Mouse (Mus musculus) liver, embryonic 15.5 days (tissue): ENCODE data around the gene Klrb1b. TPM values are rescaled to one million over a fixed set of nuclear protein-coding genes. Genes with fewer than 3 reads are reported as not detected.
"Not testable (repeated sequence)": the region's sequence is repeated elsewhere in the genome, so short reads cannot be mapped to it uniquely, and the experiment has no call there.

Experiments
- ATAC-seq: fragments of 200-750 bp; cut with Nextera tagmentation; 2 replicates; pipeline ENCODE4 v1.8.0; 2017; ENCODE audit warnings: moderate number of reproducible peaks, mild to moderate bottlenecking, moderate library complexity; ENCODE audit not compliant: insufficient read depth
- H3K27ac ChIP-seq: fragments of 300-500 bp; sonication (generic); replicated peaks from 2 replicates; pipeline ENCODE4 v1.5.1; 2015; ENCODE audit warnings: mild to moderate bottlenecking, inconsistent platforms
- H3K27me3 ChIP-seq: fragments of 300-500 bp; sonication (generic); 2 replicates; pipeline ENCODE4 v1.6.1; 2015; ENCODE audit warnings: mild to moderate bottlenecking, inconsistent platforms
- H3K36me3 ChIP-seq: fragments of 300-500 bp; sonication (generic); replicated peaks from 2 replicates; pipeline ENCODE4 v1.6.1; 2015; ENCODE audit warnings: moderate library complexity, mild to moderate bottlenecking, inconsistent platforms
- H3K4me1 ChIP-seq: fragments of 300-500 bp; sonication (generic); replicated peaks from 2 replicates; pipeline ENCODE4 v1.6.1; 2015; ENCODE audit warnings: inconsistent platforms
- H3K4me2 ChIP-seq: fragments of 300-500 bp; sonication (generic); 2 replicates; pipeline ENCODE4 v1.6.1; 2015; ENCODE audit warnings: moderate library complexity, mild to moderate bottlenecking, inconsistent platforms
- H3K4me3 ChIP-seq: fragments of 300-500 bp; sonication (generic); replicated peaks from 2 replicates; pipeline ENCODE4 v1.5.1; 2015; ENCODE audit warnings: mild to moderate bottlenecking, inconsistent platforms
- H3K9ac ChIP-seq: fragments of 300-500 bp; sonication (generic); 2 replicates; pipeline ENCODE4 v1.6.1; 2015; ENCODE audit warnings: moderate library complexity, mild to moderate bottlenecking, inconsistent platforms
- H3K9me3 ChIP-seq: fragments of 300-500 bp; sonication (generic); replicated peaks from 2 replicates; pipeline ENCODE4 v1.6.1; 2016; ENCODE audit warnings: inconsistent platforms
- WGBS: fragments of 180-500 bp; shearing (Covaris S2); methylation state at CpG from one replicate; pipeline ENCODE4 v1.1.7; 2015; ENCODE audit warnings: mixed read lengths; ENCODE audit not compliant: insufficient replicate concordance; 5-methylcytosine and 5-hydroxymethylcytosine counted together
- polyA plus RNA-seq: library from polyadenylated mRNA; unstranded; fragments of >200 nt; fragmentation: Nextera tagmentation; extraction: Ambion mirVana; gene quantifications from 2 replicates; pipeline ENCODE4 v1.2.1, GENCODE M21; 2015

Gene Klrb1b
- polyA plus RNA-seq, 1 experiment from 2014 or later: 0.23 TPM

GRCm38 (mm10) chr6:128826781-128827180 lies 650 bp upstream of the Klrb1b start:
- no peaks in the 10 kb centered on the region for H3K27me3 ChIP-seq
- H3K27ac ChIP-seq: no peak overlapping the region
- H3K4me3 ChIP-seq: no peak overlapping the region
- no peaks in the 10 kb centered on the region for H3K36me3 ChIP-seq
- no peaks in the 10 kb centered on the region for H3K4me1 ChIP-seq
- no peaks in the 10 kb centered on the region for H3K9me3 ChIP-seq
- WGBS: 48% methylated on average over 3 of the region's 3 CpGs
- H3K4me2 ChIP-seq: no peak overlapping the region
- no peak overlapping the region for H3K9ac ChIP-seq
- ATAC-seq: no peak

GRCm38 (mm10) chr6:128818083-128818802 lies 7.9 kb downstream of the Klrb1b start:
- Histone ChIP-seq H3K36me3 (no peaks in the 10 kb centered on the region), H3K27ac (no peak overlapping the region), H3K9ac (no peak overlapping the region), H3K4me2 (no peak overlapping the region), H3K9me3 (no peaks in the 10 kb centered on the region), H3K4me3 (no peak overlapping the region), H3K4me1 (no peaks in the 10 kb centered on the region), H3K27me3 (0 out of 2 replicates have a peak, but pooled peaks cover 5% of the 10 kb centered on the region)
- no peak for ATAC-seq
- WGBS: 69% methylated on average over 4 of the region's 4 CpGs

- Histone ChIP-seq H3K36me3 (no peaks in the 10 kb centered on the region), H3K4me2 (no peak overlapping the region), H3K4me1 (0 out of 2 replicates have a peak, but pooled peaks cover under 1% of the 10 kb centered on the region), H3K27ac (no peak overlapping the region), H3K9me3 (no peaks in the 10 kb centered on the region), H3K4me3 (no peak overlapping the region), H3K27me3 (no peaks in the 10 kb centered on the region), H3K9ac (no peak overlapping the region)
- WGBS: 70% methylated on average over 5 of the region's 5 CpGs
- ATAC-seq: no peak
These were observed 17.6 kb downstream of the Klrb1b start for GRCm38 (mm10) chr6:128808532-128808931.

GRCm38 (mm10) chr6:128807021-128807420 lies 19.1 kb downstream of the Klrb1b start:
- H3K27ac ChIP-seq: no peak overlapping the region
- H3K9me3 ChIP-seq: no peaks in the 10 kb centered on the region
- no peak overlapping the region for H3K9ac ChIP-seq
- no peaks in the 10 kb centered on the region for H3K36me3 ChIP-seq
- H3K4me1 ChIP-seq: peaks cover 7% of the 10 kb centered on the region
- ATAC-seq: no peak
- H3K27me3 ChIP-seq: no peaks in the 10 kb centered on the region
- no peak overlapping the region for H3K4me2 ChIP-seq
- no peak overlapping the region for H3K4me3 ChIP-seq
- 61% methylated on average over 3 of the region's 3 CpGs for WGBS

GRCm38 (mm10) chr6:128804823-128805640 lies 21.1 kb downstream of the Klrb1b start:
- not testable (repeated sequence) for H3K4me2 ChIP-seq, H3K9ac ChIP-seq, H3K4me3 ChIP-seq, H3K9me3 ChIP-seq, H3K36me3 ChIP-seq, H3K27me3 ChIP-seq, H3K4me1 ChIP-seq, ATAC-seq, H3K27ac ChIP-seq
- 60% methylated on average over 7 of the region's 7 CpGs for WGBS

GRCm38 (mm10) chr6:128802999-128803857 lies 22.9 kb downstream of the Klrb1b start:
- Histone ChIP-seq H3K9ac (peak overlapping the region; percentile 43; the same call in 1 of the 2 replicates), H3K27ac (no peak overlapping the region), H3K27me3 (no peaks in the 10 kb centered on the region), H3K4me3 (peak overlapping the region; percentile 52), H3K4me2 (peak overlapping the region; percentile 76), H3K4me1 (peaks cover 14% of the 10 kb centered on the region), H3K9me3 (no peaks in the 10 kb centered on the region), H3K36me3 (no peaks in the 10 kb centered on the region)
- 7% methylated on average over 26 of the region's 26 CpGs for WGBS
- peak; percentile 84 for ATAC-seq

- Histone ChIP-seq H3K36me3 (no peaks in the 10 kb centered on the region), H3K4me1 (peaks cover 21% of the 10 kb centered on the region), H3K4me2 (peak overlapping the region; percentile 76), H3K27ac (no peak overlapping the region), H3K9ac (peak overlapping the region; percentile 43; the same call in 1 of the 2 replicates), H3K9me3 (no peaks in the 10 kb centered on the region), H3K4me3 (peak overlapping the region; percentile 52), H3K27me3 (no peaks in the 10 kb centered on the region)
- WGBS: 16% methylated on average over 10 of the region's 10 CpGs
- peak; percentile 19 for ATAC-seq
These were observed 23.6 kb downstream of the Klrb1b start for GRCm38 (mm10) chr6:128802557-128802956.

- H3K9me3 ChIP-seq, H3K27ac ChIP-seq, H3K36me3 ChIP-seq, H3K4me2 ChIP-seq, ATAC-seq, H3K4me3 ChIP-seq, H3K27me3 ChIP-seq, H3K9ac ChIP-seq: not testable (repeated sequence)
- 63% methylated on average over 5 of the region's 5 CpGs for WGBS
- H3K4me1 ChIP-seq: peaks cover 26% of the 10 kb centered on the region
These were observed 25.4 kb downstream of the Klrb1b start for GRCm38 (mm10) chr6:128800696-128801095.

GRCm38 (mm10) chr6:128799896-128800270 lies 26.2 kb downstream of the Klrb1b start:
- no peak overlapping the region for H3K27ac ChIP-seq
- no peaks in the 10 kb centered on the region for H3K27me3 ChIP-seq
- H3K36me3 ChIP-seq: no peaks in the 10 kb centered on the region
- H3K4me1 ChIP-seq: peaks cover 26% of the 10 kb centered on the region
- H3K9ac ChIP-seq: no peak overlapping the region
- WGBS: 22% methylated on average over 7 of the region's 7 CpGs
- no peaks in the 10 kb centered on the region for H3K9me3 ChIP-seq
- peak overlapping the region; percentile 70 for H3K4me3 ChIP-seq
- no peak for ATAC-seq
- H3K4me2 ChIP-seq: peak overlapping the region; percentile 82

GRCm38 (mm10) chr6:128799144-128799895 lies 26.8 kb downstream of the Klrb1b start:
- WGBS: under 1% methylated on average over 49 of the region's 49 CpGs
- not testable (repeated sequence) for H3K27me3 ChIP-seq, H3K9me3 ChIP-seq, H3K36me3 ChIP-seq
- peak; percentile 64 for ATAC-seq
- peak overlapping the region; percentile 70 for H3K4me3 ChIP-seq
- peaks cover 26% of the 10 kb centered on the region for H3K4me1 ChIP-seq
- H3K27ac ChIP-seq: peak overlapping the region; percentile 74
- peak overlapping the region; percentile 82 for H3K4me2 ChIP-seq
- peak overlapping the region; percentile 59 for H3K9ac ChIP-seq
